Mouse (Mus musculus): Measurements from ENCODE around the gene Pik3r5.

Pik3r5 gene

DNA sequence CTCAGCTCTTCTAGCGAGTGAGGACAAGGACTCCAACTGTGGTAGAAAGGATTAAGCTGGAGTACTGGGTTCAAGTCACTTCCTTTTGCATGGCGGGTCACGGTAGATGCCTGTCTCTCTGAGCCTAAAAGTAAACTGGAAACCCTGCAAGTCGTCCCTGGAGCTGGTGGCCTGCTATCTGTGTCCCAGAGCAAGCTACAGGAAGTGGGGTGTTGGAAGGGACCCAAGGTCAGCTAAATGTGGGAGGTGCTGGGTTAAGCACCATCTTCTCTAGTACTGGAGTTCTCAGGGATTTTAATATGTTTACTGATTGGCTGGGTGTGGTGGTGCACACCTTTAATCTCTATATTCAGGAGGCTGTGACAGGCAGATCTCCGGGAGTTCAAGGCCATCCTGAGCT is 100.9 kb downstream of the Pik3r5 start:
- no peak for DNase-seq

DNA sequence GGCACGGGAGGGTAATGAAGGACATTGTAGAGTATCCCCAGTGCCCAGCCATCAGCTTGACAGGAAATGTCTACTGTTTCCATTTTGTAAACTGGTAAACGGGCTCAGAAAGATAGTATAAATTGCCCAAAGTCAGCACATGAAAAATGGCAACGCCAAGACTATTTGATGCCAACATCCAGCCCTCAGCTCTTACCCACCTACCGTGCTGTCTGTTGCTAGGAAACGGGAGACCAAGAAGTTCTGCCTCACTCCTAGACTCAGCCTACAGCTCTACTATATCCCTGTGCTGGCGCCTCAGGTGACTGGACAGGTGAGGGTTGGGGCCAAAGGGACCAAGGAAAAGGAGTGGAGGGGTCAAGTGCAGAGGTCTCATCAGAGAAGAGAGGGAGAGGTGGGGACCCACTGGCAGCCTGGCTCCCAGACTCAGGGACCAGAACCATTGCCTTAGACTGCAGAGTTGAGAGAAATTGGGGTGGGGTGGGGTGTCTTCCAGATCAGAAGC is 102.1 kb downstream of the Pik3r5 start:
- DNase-seq = no peak

- no peak for DNase-seq
These were observed 104.1 kb downstream of the Pik3r5 start for GRCm38 (mm10) chr11:68536026-68536425.

- DNase-seq = peak; percentile 64
These were observed 104.5 kb downstream of the Pik3r5 start for GRCm38 (mm10) chr11:68536465-68536864.

- no peak for DNase-seq
These were observed 107.7 kb downstream of the Pik3r5 start for GRCm38 (mm10) chr11:68539621-68540020.

DNA sequence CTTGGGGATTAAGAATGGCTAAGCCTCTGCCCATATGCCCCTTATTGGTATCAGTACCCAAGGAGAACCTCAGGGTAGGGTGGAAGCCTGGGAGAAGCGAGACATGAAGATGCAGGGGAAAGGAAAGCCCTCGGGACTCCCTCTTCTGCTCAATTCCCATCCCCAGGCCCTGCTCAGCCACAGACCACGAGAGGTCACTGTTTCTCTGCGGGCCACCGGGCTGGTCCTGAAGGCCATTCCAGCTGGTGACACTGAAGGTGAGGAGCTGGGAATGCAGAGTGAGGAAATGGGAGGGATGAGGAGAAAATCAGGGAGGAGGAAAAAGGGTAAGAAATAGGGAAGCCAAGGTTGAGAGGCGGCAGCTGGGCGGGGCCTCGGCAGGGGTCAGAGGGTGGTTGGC is 112.6 kb downstream of the Pik3r5 start:
- DNase-seq = peak; percentile 40

DNA sequence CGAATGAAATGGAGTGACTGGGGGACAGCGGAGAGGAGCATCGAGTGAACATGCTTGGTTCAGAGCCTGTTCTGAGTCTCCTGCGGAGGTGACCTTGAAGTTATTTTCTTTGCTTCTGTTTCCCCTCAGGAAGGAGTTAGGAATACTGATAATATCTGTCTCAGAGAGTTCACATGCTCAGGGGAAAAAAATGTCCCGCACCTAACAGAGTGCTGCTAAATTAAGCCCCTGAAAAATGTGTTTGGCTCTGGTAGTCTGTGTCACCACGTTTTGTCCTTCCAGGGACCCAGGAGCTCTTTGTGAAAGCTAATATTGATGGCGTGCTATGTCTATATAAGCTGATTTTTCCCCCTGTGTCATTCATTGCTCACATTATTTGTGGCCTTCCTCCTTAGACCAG is 113.3 kb downstream of the Pik3r5 start:
- no peak for DNase-seq

DNA sequence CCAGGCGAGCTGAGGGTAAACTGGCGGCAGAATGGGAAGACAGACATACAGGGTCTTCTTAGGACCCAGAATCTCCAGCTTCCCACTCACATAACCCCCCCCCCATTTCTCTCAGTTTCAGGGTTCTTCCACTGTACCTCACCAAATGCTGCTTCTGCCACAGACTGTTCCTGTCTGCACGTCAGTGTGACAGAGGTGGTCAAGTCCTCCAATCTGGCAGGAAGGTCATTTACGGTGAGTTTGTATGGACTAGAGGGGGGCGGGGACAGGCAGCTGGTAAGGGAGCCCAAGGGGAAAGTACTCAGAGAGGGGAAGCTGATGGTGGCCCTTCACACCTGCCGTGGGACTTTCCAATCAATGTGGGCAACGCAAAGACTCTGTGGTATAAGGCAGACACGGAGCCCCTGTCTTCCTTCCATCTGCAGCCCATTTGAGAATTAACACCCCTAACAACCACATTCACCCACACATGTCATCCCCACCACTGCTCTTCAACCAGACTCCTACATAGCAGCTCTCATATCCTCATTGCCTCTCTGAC is 113.8 kb downstream of the Pik3r5 start:
- no peak for DNase-seq
